Mouse (Mus musculus): ENCODE data around the gene Dnm1.

GRCm38 (mm10) chr2:32329531-32329930 is 23.6 kb downstream of the Dnm1 start:
- TF ChIP-seq CTCF (IDR thresholded peaks at IDR 0.05; ENCODE audit: borderline replicate concordance, insufficient read depth, low read length) (no peak), POLR2A (IDR thresholded peaks at IDR 0.05; ENCODE audit: low read depth, low read length) (no peak)
